Mouse (Mus musculus): ENCODE measurements around the gene Vmn2r84.
"Not testable (repeated sequence)": the region's sequence is repeated elsewhere in the genome, so short reads cannot be mapped to it uniquely, and the experiment has no call there.

Gene Vmn2r84

GRCm38 (mm10) chr10:130394232-130394631 is at the start of gene Vmn2r84:
Vmn2r84 (minus strand) TSS chr10:130394332.
- DNase-seq (ENCODE audit: low read depth, low spot score), result no peak

DNA sequence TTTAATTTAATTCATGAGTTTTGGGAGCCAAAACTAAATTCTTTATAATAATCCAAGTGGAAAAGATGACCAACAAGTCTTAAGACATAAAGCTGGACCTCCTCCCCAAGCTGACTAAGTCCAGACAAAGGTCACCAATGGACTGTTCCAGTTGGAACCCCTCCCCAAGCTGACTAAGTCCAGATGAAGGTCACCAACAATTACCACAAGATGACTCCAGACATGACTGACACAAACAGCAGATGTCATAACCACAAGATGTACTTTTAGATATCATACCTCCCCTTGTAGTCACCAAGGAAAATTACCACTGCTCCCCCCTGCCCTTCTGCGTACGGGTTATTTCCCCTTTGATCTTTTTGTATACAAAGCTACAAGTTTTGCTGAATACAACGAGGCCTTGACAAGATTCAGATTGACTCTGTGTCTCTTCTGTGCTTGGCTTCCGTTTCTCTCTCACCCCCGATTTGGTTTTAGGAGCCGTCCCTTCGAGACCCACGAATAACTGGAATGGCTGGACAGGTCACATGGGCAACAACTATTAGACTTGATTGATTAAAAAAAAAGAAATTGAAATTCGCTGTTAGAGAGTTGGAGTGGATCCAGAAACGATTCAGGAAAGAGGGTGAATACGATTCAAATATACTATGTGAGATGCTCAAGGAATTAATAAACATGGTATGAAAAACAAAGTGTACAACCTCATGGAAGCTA is 40.2 kb upstream of the Vmn2r84 start:
- DNase-seq (ENCODE audit: low read depth, low spot score), result not testable (repeated sequence)

DNA sequence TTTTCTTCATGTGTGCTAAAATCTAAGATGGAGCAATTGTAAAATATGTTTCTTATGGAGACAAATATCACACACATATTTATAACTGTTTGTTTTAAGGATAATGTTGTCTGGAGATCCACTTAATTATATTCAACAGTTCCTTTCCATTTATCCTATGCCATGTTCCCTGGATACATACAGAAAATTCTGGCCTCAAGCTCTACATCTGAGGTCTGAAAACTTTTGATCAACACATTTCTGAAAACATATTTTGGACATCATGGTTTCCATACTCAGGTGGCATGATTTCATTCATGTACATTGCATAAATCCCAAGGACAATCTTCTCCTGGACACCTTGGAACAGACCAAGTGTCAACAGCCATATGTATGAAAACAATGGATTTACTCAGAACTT is 35.5 kb upstream of the Vmn2r84 start, which contains the start of gene Vmn2r85:
TSS of gene Vmn2r85 (minus strand) at position 101 of the 400 bp plus-strand sequence.
- DNase-seq (ENCODE audit: low read depth, low spot score), result not testable (repeated sequence)

- not testable (repeated sequence) for DNase-seq (ENCODE audit: low read depth, low spot score)
Observed at GRCm38 (mm10) chr10:130422368-130422767, 28.2 kb upstream of the Vmn2r84 start.

DNA sequence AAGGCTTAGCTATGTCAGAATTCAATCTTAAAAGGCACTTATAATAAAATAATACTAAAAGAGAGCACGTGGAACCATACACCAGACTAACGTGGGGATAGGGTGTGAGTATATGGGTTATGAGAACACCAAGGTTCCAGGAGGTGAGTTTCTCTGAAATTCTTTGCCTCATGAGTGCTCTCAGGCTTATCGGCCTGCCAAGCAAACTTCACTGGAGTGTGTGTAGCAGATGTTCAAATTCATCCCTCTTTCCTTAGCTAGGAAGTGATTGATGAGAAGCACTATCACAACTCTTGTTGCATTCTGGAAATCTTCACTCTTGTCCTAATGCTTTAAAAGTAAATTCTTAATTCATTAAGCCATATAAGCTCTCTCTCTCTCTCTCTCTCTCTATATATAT is 26.3 kb upstream of the Vmn2r84 start:
- DNase-seq (ENCODE audit: low read depth, low spot score), result no peak

- DNase-seq (ENCODE audit: low read depth, low spot score), result not testable (repeated sequence)
Observed at GRCm38 (mm10) chr10:130419954-130420353, 25.8 kb upstream of the Vmn2r84 start.

- not testable (repeated sequence) for DNase-seq (ENCODE audit: low read depth, low spot score)
Observed at GRCm38 (mm10) chr10:130416352-130416751, 22.2 kb upstream of the Vmn2r84 start.

GRCm38 (mm10) chr10:130412167-130412698 is 18.1 kb upstream of the Vmn2r84 start:
- not testable (repeated sequence) for DNase-seq (ENCODE audit: low read depth, low spot score)

- no peak for DNase-seq (ENCODE audit: low read depth, low spot score)
Observed at GRCm38 (mm10) chr10:130375145-130375544, 19.0 kb downstream of the Vmn2r84 start.

DNA sequence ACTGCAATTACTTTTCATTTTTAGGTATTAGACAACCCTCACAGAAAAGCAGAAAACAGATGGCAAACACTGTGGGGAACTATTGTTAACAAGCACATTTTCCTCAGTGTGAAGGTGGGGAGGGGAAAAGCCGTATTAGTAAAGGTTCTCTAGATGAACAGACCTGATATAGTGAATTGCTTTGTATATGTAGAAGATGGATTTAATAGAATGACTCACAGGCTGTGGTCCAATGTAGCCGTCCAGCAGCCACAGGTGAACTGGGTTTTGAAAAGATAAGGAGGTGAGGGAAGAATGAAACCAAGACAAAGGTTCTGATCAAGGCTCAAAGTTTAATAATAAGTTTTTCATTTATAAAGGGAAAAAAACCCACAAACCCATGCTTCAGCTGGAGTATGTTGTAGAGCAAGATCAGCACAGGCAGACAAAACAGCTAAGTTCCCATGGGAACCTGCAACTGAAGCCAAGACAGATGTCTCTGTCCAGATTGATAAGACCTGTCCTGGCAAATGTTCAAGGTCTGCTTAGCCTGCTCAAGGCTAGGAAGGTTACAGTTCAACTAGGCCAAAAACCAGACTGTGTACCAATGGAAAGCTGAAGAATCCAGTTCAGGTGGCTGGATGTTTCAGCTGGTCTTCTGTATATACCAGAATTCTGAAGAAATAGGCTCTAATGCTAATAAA is 21.5 kb downstream of the Vmn2r84 start:
- DNase-seq (ENCODE audit: low read depth, low spot score), result no peak

- DNase-seq (ENCODE audit: low read depth, low spot score), result no peak
Observed at GRCm38 (mm10) chr10:130371644-130372043, 22.5 kb downstream of the Vmn2r84 start.

GRCm38 (mm10) chr10:130370005-130370682 is 24.0 kb downstream of the Vmn2r84 start:
- DNase-seq (ENCODE audit: low read depth, low spot score), result no peak

GRCm38 (mm10) chr10:130368384-130368783 is 25.7 kb downstream of the Vmn2r84 start:
- no peak for DNase-seq (ENCODE audit: low read depth, low spot score)

- DNase-seq (ENCODE audit: low read depth, low spot score), result no peak
Observed at GRCm38 (mm10) chr10:130364766-130365165, 29.4 kb downstream of the Vmn2r84 start.

DNA sequence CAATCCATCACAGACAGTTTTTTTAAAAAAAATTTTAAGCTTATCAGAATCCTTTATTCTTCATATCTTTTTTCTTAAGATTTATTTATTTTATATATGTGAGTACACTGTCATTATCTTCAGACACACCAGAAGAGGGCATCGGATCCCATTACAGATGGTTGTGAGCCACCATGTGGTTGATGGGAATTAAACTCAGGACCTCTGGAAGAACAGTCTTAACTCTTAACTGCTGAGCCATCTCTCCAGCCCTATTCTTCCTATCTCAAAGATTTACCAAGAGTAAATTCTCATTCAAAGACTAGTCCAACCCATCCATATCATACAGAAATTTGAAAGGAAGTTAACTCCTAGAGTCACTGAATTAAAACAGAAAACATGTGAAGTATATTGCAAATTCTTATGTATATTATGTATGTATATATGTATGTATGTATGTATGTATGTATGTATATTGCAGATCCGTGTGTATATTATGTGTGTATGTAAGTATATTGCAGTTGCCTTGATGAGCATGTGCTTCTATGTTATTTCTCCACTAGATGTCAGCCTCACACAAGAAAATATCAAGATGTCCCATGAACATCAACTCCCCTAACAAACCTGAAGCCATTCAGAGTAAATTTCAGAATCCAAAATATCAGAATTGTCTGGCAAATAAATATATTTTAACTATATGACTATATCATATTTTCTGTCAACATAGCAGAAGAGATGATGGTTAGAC is 30.5 kb downstream of the Vmn2r84 start:
- DNase-seq (ENCODE audit: low read depth, low spot score), result peak; percentile 46

GRCm38 (mm10) chr10:130344056-130344455 is 50.1 kb downstream of the Vmn2r84 start:
- no peak for DNase-seq (ENCODE audit: low read depth, low spot score)

- not testable (repeated sequence) for DNase-seq (ENCODE audit: low read depth, low spot score)
Observed at GRCm38 (mm10) chr10:130340050-130340449, 54.1 kb downstream of the Vmn2r84 start.

DNA sequence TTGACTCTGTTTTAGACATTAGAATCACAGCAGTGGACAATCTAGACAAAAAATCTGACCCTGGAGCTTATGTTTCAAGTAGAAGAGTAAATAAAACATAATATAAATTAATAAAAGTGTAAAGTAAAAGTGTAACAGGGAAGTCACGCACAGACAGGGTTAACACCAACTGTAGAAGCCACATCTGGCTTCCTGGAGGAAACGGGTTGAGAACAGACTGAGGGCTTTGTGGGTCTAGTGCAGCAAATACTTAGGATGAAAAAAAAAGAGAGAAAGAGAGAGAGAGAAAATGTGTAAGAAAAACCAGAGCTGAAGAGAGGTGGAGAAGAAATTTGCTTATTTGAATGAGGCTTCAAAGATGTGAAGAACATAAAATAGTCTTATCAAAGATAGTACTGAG is 56.6 kb downstream of the Vmn2r84 start:
- no peak for DNase-seq (ENCODE audit: low read depth, low spot score)

DNA sequence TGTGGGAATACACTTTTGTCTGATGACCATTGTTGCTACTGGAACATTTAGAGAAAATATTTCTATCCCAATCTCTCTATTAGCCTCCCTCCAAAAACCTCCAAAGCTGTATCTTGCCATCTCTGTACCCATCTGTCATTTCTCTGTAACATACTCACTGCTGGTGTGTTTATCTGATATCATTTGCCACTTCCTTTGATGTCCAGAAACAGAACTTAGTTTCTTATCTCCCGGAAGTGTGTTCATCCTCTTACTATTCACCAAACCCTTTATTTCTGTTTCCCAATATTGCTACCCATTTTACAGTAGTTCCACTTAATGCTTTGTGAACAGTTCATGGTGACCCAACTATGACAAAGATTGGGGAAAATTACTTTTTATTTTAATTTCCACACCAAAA is 57.7 kb downstream of the Vmn2r84 start:
- no peak for DNase-seq (ENCODE audit: low read depth, low spot score)

DNA sequence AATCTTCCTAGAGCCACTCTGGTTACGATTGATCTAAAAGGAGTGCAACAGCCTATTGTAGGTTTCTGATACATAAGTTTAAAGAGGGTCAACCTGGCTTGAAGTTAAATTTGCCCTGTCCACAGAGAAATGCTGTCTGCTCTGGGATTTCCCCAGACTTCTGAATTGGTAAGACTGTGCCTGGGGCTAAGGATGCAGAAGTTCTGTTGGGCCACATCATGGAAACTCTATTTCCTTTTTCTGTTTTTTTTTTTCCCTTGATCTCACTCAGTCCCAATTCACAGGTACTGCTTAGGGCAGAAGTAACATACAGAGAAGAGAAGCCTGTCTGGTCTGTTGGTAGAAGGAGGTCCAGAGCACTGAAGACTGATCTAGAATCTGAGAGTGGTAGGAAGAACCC is 63.4 kb downstream of the Vmn2r84 start:
- DNase-seq (ENCODE audit: low read depth, low spot score), result no peak
